19 mouse cellular contexts compared by ENCODE assay signal in genomic region chr5:86190290-86190689, GRCm38 (mm10). TPM values are rescaled to one million over a fixed set of nuclear protein-coding genes. Genes with fewer than 3 reads are reported as not detected.
DNase-seq lines count a peak whose midpoint lies in the region; ATAC-seq and TF ChIP-seq lines count a peak whose summit lies in the region.
"Had no signal": no experiment of that assay in that cellular context is flagged by ENCODE, and none has a peak within 500 bp of the region (broad histone marks: within the 10 kb centered on the region; RNA-seq: fewer than 3 reads in every experiment).

No protein-coding gene starts in this region.

- no peak overlapping the region for H3K27ac ChIP-seq in forebrain, embryonic 13.5 days
- H3K27ac ChIP-seq in forebrain, embryonic 15.5 days (replicated peaks), result no peak overlapping the region
- H3K27ac ChIP-seq in liver, adult 2 months (replicated peaks; ENCODE audit: insufficient read depth, low read depth, low read length), result no peak overlapping the region
- no peak overlapping the region for H3K27ac ChIP-seq in liver, embryonic 12.5 days
- no peak overlapping the region for H3K27ac ChIP-seq in CH12.LX (ENCODE audit: insufficient read depth, low read depth)
- H3K27ac ChIP-seq: forebrain, embryonic 12.5 days; heart, embryonic 15.5 days; hindbrain, embryonic 14.5 days; midbrain, embryonic 13.5 days had no signal

- no peaks in the 10 kb centered on the region for H3K27me3 ChIP-seq in forebrain, embryonic 13.5 days
- no peaks in the 10 kb centered on the region for H3K27me3 ChIP-seq in forebrain, embryonic 15.5 days
- H3K27me3 ChIP-seq in liver, adult 2 months (ENCODE audit: control insufficient read depth, insufficient read depth, low read length), result no peaks in the 10 kb centered on the region
- no peaks in the 10 kb centered on the region for H3K27me3 ChIP-seq in liver, embryonic 12.5 days (replicated peaks)
- H3K27me3 ChIP-seq in CH12.LX (replicated peaks), result no peaks in the 10 kb centered on the region
- H3K27me3 ChIP-seq: forebrain, embryonic 12.5 days; heart, embryonic 15.5 days; midbrain, embryonic 13.5 days had no signal

- DNase-seq in liver, adult 2 months (ENCODE audit: extremely low read depth, low read depth, low spot score), result peak; percentile 17
- DNase-seq in CH12.LX (ENCODE audit: extremely low read depth), result no peak
- DNase-seq in embryo, embryonic 11 days, result no peak
- DNase-seq: kidney, adult 11 months; right cerebral cortex, postnatal 25 days; thymus, adult 18-20 months had no signal

- in situ Hi-C loops in CH12.LX (cut with MboI; ENCODE audit: low pct_ligation_motif_present, low pct_unique_long_range_greater_than_20kb, low sequenced_read_pairs), result loop anchor here (25.0 kb wide), 1 partner anchor 222 kb away; no protein-coding TSS in a partner anchor

- H3K4me3 ChIP-seq in forebrain, embryonic 13.5 days, result no peak overlapping the region
- no peak overlapping the region for H3K4me3 ChIP-seq in forebrain, embryonic 15.5 days
- no peak overlapping the region for H3K4me3 ChIP-seq in liver, adult 2 months (ENCODE audit: insufficient read depth, low read depth, low read length)
- H3K4me3 ChIP-seq in liver, embryonic 12.5 days, result no peak overlapping the region
- H3K4me3 ChIP-seq in CH12.LX (replicated peaks in 1 of 3; ENCODE audit: low read depth in 2 of 3, low read length in 2 of 3, poor library complexity in 1 of 3), result no peak overlapping the region
- H3K4me3 ChIP-seq: forebrain, embryonic 12.5 days; heart, embryonic 15.5 days; midbrain, embryonic 13.5 days had no signal

- no peak overlapping the region for H3K9ac ChIP-seq in forebrain, embryonic 13.5 days
- H3K9ac ChIP-seq in forebrain, embryonic 15.5 days (replicated peaks), result no peak overlapping the region
- H3K9ac ChIP-seq in liver, adult 2 months (ENCODE audit: low read depth, low read length), result no peak overlapping the region
- H3K9ac ChIP-seq in liver, embryonic 12.5 days, result no peak overlapping the region
- H3K9ac ChIP-seq in CH12.LX (ENCODE audit: insufficient read depth, low read depth), result no peak overlapping the region
- H3K9ac ChIP-seq: forebrain, embryonic 12.5 days; heart, embryonic 15.5 days; hindbrain, embryonic 14.5 days; midbrain, embryonic 13.5 days had no signal

- 47% methylated on average over 15 of the region's 15 CpGs for WGBS in forebrain, embryonic 13.5 days
- WGBS in forebrain, embryonic 15.5 days, result 53% methylated on average over 15 of the region's 15 CpGs
- 56% methylated on average over 15 of the region's 15 CpGs for WGBS in liver, adult 2 months
- 32% methylated on average over 15 of the region's 15 CpGs for WGBS in liver, embryonic 12.5 days (ENCODE audit: insufficient replicate concordance)

- TF ChIP-seq RAD21 in CH12.LX (IDR thresholded peaks at IDR 0.05; ENCODE audit: low read depth, low read length), result no peak

- H3K79me2 ChIP-seq in liver, adult 2 months (ENCODE audit: control insufficient read depth, insufficient read depth, low read length), result no peaks in the 10 kb centered on the region
- H3K79me2 ChIP-seq in CH12.LX (replicated peaks; ENCODE audit: control insufficient read depth, extremely low read depth, insufficient read depth, poor library complexity, severe bottlenecking), result no peaks in the 10 kb centered on the region

- dilution Hi-C loops in CH12.LX (cut with MboI; ENCODE audit: extremely low pct_ligation_motif_present, extremely low pct_unique_long_range_greater_than_20kb, low sequenced_read_pairs), result no loop called here

- no peak overlapping the region for H3K4me2 ChIP-seq in forebrain, embryonic 13.5 days
- H3K4me2 ChIP-seq in forebrain, embryonic 15.5 days (replicated peaks), result no peak overlapping the region
- H3K4me2 ChIP-seq in liver, embryonic 12.5 days, result no peak overlapping the region
- H3K4me2 ChIP-seq in CH12.LX (ENCODE audit: insufficient read depth, low read depth, poor library complexity, severe bottlenecking), result peak overlapping the region; percentile 80
- H3K4me2 ChIP-seq: forebrain, embryonic 12.5 days; heart, embryonic 15.5 days; hindbrain, embryonic 14.5 days; liver, embryonic 11.5 days; midbrain, embryonic 13.5 days had no signal

- no peaks in the 10 kb centered on the region for H3K36me3 ChIP-seq in forebrain, embryonic 13.5 days (ENCODE audit: poor library complexity, severe bottlenecking)
- no peaks in the 10 kb centered on the region for H3K36me3 ChIP-seq in forebrain, embryonic 15.5 days
- no peaks in the 10 kb centered on the region for H3K36me3 ChIP-seq in liver, adult 2 months (ENCODE audit: control insufficient read depth, insufficient read depth, low read length)
- no peaks in the 10 kb centered on the region for H3K36me3 ChIP-seq in liver, embryonic 12.5 days
- no peaks in the 10 kb centered on the region for H3K36me3 ChIP-seq in CH12.LX (replicated peaks in 1 of 2; ENCODE audit: control insufficient read depth in 1 of 2, insufficient read depth in 1 of 2, low read length in 1 of 2)
- H3K36me3 ChIP-seq: forebrain, embryonic 12.5 days; heart, embryonic 15.5 days; midbrain, embryonic 13.5 days had no signal

- no peaks in the 10 kb centered on the region for H3K4me1 ChIP-seq in forebrain, embryonic 13.5 days
- H3K4me1 ChIP-seq in forebrain, embryonic 15.5 days, result no peaks in the 10 kb centered on the region
- H3K4me1 ChIP-seq in liver, adult 2 months (ENCODE audit: control insufficient read depth, insufficient read depth, low read length), result no peaks in the 10 kb centered on the region
- no peaks in the 10 kb centered on the region for H3K4me1 ChIP-seq in liver, embryonic 12.5 days
- peaks cover 0 to 5% of the 10 kb centered on the region in 2 experiments; a peak in 2 of 4 replicates for H3K4me1 ChIP-seq in CH12.LX (ENCODE audit: control insufficient read depth in 1 of 2, insufficient read depth in 2 of 2)
- H3K4me1 ChIP-seq: forebrain, embryonic 12.5 days; heart, embryonic 15.5 days; midbrain, embryonic 13.5 days had no signal

- no peaks in the 10 kb centered on the region for H3K9me3 ChIP-seq in forebrain, embryonic 13.5 days (replicated peaks)
- H3K9me3 ChIP-seq in forebrain, embryonic 15.5 days, result no peaks in the 10 kb centered on the region
- no peaks in the 10 kb centered on the region for H3K9me3 ChIP-seq in liver, embryonic 12.5 days (replicated peaks)
- H3K9me3 ChIP-seq in CH12.LX (replicated peaks; ENCODE audit: low read length), result no peaks in the 10 kb centered on the region
- H3K9me3 ChIP-seq: forebrain, embryonic 12.5 days; heart, embryonic 15.5 days; midbrain, embryonic 13.5 days had no signal

- no peak for TF ChIP-seq POLR2A in liver, adult 2 months (IDR thresholded peaks at IDR 0.05; ENCODE audit: extremely low read depth, insufficient read depth, low read length)
- no peak for TF ChIP-seq POLR2A in CH12.LX (IDR thresholded peaks at IDR 0.05; ENCODE audit: low read depth, low read length)

- ATAC-seq in forebrain, embryonic 13.5 days, result 0 out of 2 replicates have a peak, but pooled peaks have one; percentile 7
- ATAC-seq in forebrain, embryonic 15.5 days (replicated peaks), result no peak
- no peak for ATAC-seq in liver, embryonic 12.5 days
- ATAC-seq in megakaryocyte progenitor cell, adult 5-6 weeks (replicated peaks; ENCODE audit: poor library complexity), result peak; percentile 83
- ATAC-seq in activated CD4-positive, CD25-positive, alpha-beta regulatory T cell, adult 4 months, result no peak
- ATAC-seq: midbrain, embryonic 13.5 days had no signal

- no peak for TF ChIP-seq CTCF in liver, adult 2 months (IDR thresholded peaks at IDR 0.05; ENCODE audit: low read depth, low read length)
- no peak for TF ChIP-seq CTCF in CH12.LX (conservative IDR thresholded peaks at IDR 0.05 in 1 of 2, IDR thresholded peaks at IDR 0.05 in 1 of 2; ENCODE audit: low read depth in 2 of 2, low read length in 2 of 2)

- TF ChIP-seq EP300 in CH12.LX (IDR thresholded peaks at IDR 0.05; ENCODE audit: low read length), result no peak

TF ChIP-seq in CH12.LX, 34 proteins besides CTCF, POLR2A, EP300 and RAD21 (continues in another document):
- no peak for TF ChIP-seq BHLHE40 (IDR thresholded peaks at IDR 0.05; ENCODE audit: low read depth, low read length)
- TF ChIP-seq POLR2AphosphoS2 (IDR thresholded peaks at IDR 0.05; ENCODE audit: low read depth, low read length), result no peak
- TF ChIP-seq ZC3H11A (IDR thresholded peaks at IDR 0.05; ENCODE audit: low read depth, low read length), result no peak
- no peak for TF ChIP-seq TCF12 (IDR thresholded peaks at IDR 0.05; ENCODE audit: low read depth, low read length)
- TF ChIP-seq TBP (conservative IDR thresholded peaks at IDR 0.05; ENCODE audit: low read depth, low read length), result no peak
- no peak for TF ChIP-seq ZKSCAN1 (IDR thresholded peaks at IDR 0.05; ENCODE audit: borderline replicate concordance, low read depth, low read length)
- no peak for TF ChIP-seq MAFK (IDR thresholded peaks at IDR 0.05; ENCODE audit: insufficient replicate concordance, low read length)
- TF ChIP-seq MEF2A (IDR thresholded peaks at IDR 0.05; ENCODE audit: borderline replicate concordance, low read depth, low read length), result no peak

RNA-seq across cellular contexts. Expression of gene Gnrhr, which starts 7.4 kb away (rescaled TPM):
- not detected in 2 replicates for polyA plus RNA-seq in forebrain, embryonic 13.5 days (2015; fragmentation: Nextera tagmentation; extraction: Ambion mirVana)
- polyA plus RNA-seq in forebrain, embryonic 15.5 days (2015; fragmentation: Nextera tagmentation; extraction: Ambion mirVana), result not detected in 2 replicates
- total RNA-seq in liver, adult 2 months (2014; rRNA removed), result not detected in 2 replicates
- polyA plus RNA-seq in liver, adult 2 months (2012; rRNA removed), result not detected in 2 replicates
- polyA plus RNA-seq in liver, embryonic 12.5 days (2016; fragmentation: Nextera tagmentation; extraction: Ambion mirVana), result not detected in 2 replicates
- total RNA-seq in CH12.LX (2012; rRNA removed) (not detected in 2 replicates), CH12.LX (2014; rRNA removed) (not detected in 2 replicates)
- not detected in 2 replicates for polyA plus RNA-seq in CH12.LX (2012; ENCODE audit: insufficient read length, low read depth)
- total RNA-seq in megakaryocyte progenitor cell, adult 5-6 weeks (2015), result not detected in 2 replicates
- not detected in 2 replicates for total RNA-seq in megakaryocyte progenitor cell, adult 5-6 weeks (2017)
- polyA plus RNA-seq in activated CD4-positive, CD25-positive, alpha-beta regulatory T cell, adult 4 months (2017; shearing (Covaris generic)), result not detected
- total RNA-seq: ES-E14; gastrocnemius, adult 8-10 months; layer of hippocampus, postnatal 10 days had no signal
- polyA plus RNA-seq: forebrain, embryonic 12.5 days; heart, embryonic 15.5 days; hindbrain, embryonic 14.5 days; liver, embryonic 11.5 days; midbrain, embryonic 13.5 days had no signal

RNA-seq across cellular contexts. Expression of gene Uba6, which starts 17.7 kb away (rescaled TPM):
- 12.8 and 14.1 TPM in 2 replicates for polyA plus RNA-seq in forebrain, embryonic 13.5 days (2015; fragmentation: Nextera tagmentation; extraction: Ambion mirVana)
- 15.3 and 15.6 TPM in 2 replicates for polyA plus RNA-seq in forebrain, embryonic 15.5 days (2015; fragmentation: Nextera tagmentation; extraction: Ambion mirVana)
- total RNA-seq in liver, adult 2 months (2014; rRNA removed), result 5.0 and 5.5 TPM in 2 replicates
- polyA plus RNA-seq in liver, adult 2 months (2012; rRNA removed), result 0.63 and 0.69 TPM in 2 replicates
- polyA plus RNA-seq in liver, embryonic 12.5 days (2016; fragmentation: Nextera tagmentation; extraction: Ambion mirVana), result 7.2 and 7.3 TPM in 2 replicates
- 15.2 and 18.9 TPM in 2 replicates for total RNA-seq in CH12.LX (2012; rRNA removed)
- total RNA-seq in CH12.LX (2014; rRNA removed), result 27.3 and 32.0 TPM in 2 replicates
- 15.6 and 15.9 TPM in 2 replicates for polyA plus RNA-seq in CH12.LX (2012; ENCODE audit: insufficient read length, low read depth)
- total RNA-seq in megakaryocyte progenitor cell, adult 5-6 weeks (2015), result 25.9 and 31.5 TPM in 2 replicates
- 16.2 and 21.2 TPM in 2 replicates for total RNA-seq in megakaryocyte progenitor cell, adult 5-6 weeks (2017)
- polyA plus RNA-seq in activated CD4-positive, CD25-positive, alpha-beta regulatory T cell, adult 4 months (2017; shearing (Covaris generic)), result 10 to 100 TPM; 13.9 to 18.3 TPM

Comparison
In these comparisons a context has a peak if more than half of its experiments do, and no peak if none do; other contexts are left out.
1. ATAC-seq: peak in forebrain, embryonic 13.5 days (single experiment) and megakaryocyte progenitor cell, adult 5-6 weeks (single experiment); none in forebrain, embryonic 15.5 days (single experiment), liver, embryonic 12.5 days (single experiment) and activated CD4-positive, CD25-positive, alpha-beta regulatory T cell, adult 4 months (single experiment).